Mouse (Mus musculus): Measurements from ENCODE around the gene Bcl2a1d. TPM values are rescaled to one million over a fixed set of nuclear protein-coding genes. Genes with fewer than 3 reads are reported as not detected.

Gene Bcl2a1d
- polyA plus RNA-seq, 1 experiment from 2014 or later, result not detected

Other genes with a start within 250 kb of the Bcl2a1d start
- 119 and 122 TPM in 2 replicates for gene Syncrip, start 249.3 kb downstream of the Bcl2a1d start, polyA plus RNA-seq (2016; fragmentation: Nextera tagmentation; extraction: Ambion mirVana)
- gene Zfp949, start 183.9 kb downstream of the Bcl2a1d start, polyA plus RNA-seq (2016; fragmentation: Nextera tagmentation; extraction: Ambion mirVana), result 15.9 and 16.5 TPM in 2 replicates
- 0.22 and 0.48 TPM in 2 replicates for gene Trim43a, start 151.0 kb downstream of the Bcl2a1d start, polyA plus RNA-seq (2016; fragmentation: Nextera tagmentation; extraction: Ambion mirVana)
- 33.4 and 35.9 TPM in 2 replicates for gene Mthfsl, start 11.6 kb downstream of the Bcl2a1d start, polyA plus RNA-seq (2016; fragmentation: Nextera tagmentation; extraction: Ambion mirVana)
- gene Trim43c, start 107.2 kb upstream of the Bcl2a1d start, polyA plus RNA-seq (2016; fragmentation: Nextera tagmentation; extraction: Ambion mirVana), result 0.20 TPM in 1 of 2 replicates, not detected in the other
- not detected in 2 replicates for gene Bcl2a1a, start 225.0 kb upstream of the Bcl2a1d start, polyA plus RNA-seq (2016; fragmentation: Nextera tagmentation; extraction: Ambion mirVana)

All from hindbrain, embryonic 12.5 days (tissue).